Mouse (Mus musculus): ENCODE data around the gene Tppp. TPM values are rescaled to one million over a fixed set of nuclear protein-coding genes. Genes with fewer than 3 reads are reported as not detected.
"Not testable (repeated sequence)": the region's sequence is repeated elsewhere in the genome, so short reads cannot be mapped to it uniquely, and the experiment has no call there.

Tppp gene
- polyA plus RNA-seq (2012; rRNA removed): 21.2 and 26.5 TPM in 2 replicates

DNA sequence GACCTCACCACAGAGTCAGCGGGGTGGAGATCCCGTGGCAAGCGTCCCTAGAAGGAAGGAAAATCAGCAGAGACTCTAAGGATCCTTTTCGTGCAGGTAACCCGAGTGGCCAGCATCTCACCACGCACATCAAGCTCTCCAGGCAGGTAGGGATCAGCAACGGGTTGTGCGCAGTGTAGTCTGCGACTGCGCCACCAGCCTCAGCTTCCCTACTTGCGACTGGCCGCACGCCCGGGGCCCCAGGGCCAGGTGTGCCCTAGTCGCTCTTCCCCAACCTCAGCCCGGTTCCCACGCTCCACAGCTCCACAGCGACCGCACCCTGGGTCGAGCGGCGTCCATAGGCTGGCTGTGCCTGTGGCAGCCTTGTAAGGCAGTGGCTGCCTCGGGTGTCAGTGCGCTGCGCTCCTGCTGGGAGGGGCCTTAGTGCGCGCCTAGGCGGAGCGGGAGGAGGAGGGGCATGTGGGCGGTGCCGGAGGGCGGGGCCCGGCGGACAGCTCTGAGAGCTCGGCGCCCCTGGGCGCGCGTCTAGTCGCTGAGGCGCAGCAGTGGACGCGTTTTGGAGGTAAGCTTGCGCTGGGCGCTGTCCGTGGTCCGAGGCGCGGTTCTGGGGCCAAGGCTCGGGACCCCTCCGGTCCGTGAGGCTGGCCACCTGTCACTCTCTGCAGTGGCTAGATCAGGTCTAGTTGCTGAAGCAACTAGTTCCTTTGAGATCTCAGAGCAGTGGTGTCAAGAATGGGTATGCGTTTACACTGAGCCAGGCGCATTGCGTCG is at the start of gene Tppp:
TSS of gene Tppp (plus strand) at position 460 of the 771 bp plus-strand sequence.
- peak; percentile 93 for DNase-seq (ENCODE audit: low spot score)

DNA sequence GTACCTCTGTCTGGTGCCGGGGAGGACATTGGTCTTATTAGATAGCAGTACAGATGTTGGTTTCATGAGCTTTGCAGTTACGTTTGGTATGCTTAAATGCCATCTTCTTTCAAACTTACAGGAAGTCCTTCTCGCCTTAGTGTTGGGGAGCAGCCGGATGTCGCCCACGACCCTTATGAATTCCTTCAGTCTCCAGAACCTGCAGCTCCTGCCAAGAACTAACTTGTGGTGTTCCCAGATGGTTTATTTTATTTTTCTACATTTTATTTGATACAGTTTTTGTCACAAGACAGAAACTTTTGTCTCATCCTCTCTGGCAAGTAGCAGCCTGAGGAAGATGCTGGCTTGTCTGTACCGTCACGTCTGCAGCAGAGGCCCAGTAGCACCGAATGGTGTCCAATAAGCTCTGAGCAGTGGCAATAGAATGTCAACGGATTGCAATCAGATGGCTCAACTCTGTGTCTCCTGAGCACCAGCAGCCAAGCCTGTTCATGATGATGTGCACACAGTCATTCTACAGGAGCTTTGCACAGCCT is 49.0 kb upstream of the Tppp start:
- DNase-seq (ENCODE audit: low spot score): no peak

DNA sequence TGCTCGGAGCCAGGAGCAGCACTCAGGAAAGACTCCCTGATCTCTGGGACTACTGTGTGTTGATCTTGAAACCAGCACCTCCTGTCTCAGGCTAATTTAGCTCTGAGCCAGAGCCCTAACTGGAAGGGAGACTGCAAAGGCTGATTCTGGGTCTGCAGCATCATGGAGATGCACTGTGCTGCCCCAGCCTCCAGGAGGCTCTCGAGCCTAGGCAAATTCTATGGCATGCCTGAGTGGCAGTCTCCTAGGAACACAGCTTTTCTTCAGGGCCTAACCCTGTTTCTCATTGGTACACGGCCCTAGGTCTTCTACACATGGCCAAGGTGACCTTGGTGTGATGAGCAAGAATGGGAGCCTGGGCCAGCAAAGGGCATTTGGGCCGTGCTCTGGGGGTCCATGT is 48.0 kb upstream of the Tppp start:
- DNase-seq (ENCODE audit: low spot score): no peak

DNA sequence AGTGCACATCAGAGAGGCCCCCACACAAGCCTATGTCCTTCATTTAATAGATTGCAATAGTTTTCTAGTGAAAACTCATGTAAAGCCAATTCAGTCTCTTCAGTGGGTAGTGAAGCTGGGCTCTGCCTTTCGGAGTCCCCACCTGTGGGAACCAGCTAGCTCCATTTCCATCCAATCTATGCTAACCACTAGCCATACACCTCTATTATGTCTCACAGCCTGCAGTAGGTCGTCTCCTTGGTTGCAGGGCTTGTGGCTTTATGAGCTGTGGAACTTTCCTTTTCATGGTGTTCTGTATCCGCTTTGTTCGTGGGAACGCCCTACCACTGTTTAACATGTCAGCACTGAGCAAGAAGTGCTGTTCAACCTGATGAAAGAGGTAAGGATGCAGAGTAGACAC is 45.7 kb upstream of the Tppp start, which contains the start of gene Zdhhc11:
TSS of gene Zdhhc11 (plus strand) at position 301 of the 400 bp plus-strand sequence.
- no peak for DNase-seq (ENCODE audit: low spot score)

DNA sequence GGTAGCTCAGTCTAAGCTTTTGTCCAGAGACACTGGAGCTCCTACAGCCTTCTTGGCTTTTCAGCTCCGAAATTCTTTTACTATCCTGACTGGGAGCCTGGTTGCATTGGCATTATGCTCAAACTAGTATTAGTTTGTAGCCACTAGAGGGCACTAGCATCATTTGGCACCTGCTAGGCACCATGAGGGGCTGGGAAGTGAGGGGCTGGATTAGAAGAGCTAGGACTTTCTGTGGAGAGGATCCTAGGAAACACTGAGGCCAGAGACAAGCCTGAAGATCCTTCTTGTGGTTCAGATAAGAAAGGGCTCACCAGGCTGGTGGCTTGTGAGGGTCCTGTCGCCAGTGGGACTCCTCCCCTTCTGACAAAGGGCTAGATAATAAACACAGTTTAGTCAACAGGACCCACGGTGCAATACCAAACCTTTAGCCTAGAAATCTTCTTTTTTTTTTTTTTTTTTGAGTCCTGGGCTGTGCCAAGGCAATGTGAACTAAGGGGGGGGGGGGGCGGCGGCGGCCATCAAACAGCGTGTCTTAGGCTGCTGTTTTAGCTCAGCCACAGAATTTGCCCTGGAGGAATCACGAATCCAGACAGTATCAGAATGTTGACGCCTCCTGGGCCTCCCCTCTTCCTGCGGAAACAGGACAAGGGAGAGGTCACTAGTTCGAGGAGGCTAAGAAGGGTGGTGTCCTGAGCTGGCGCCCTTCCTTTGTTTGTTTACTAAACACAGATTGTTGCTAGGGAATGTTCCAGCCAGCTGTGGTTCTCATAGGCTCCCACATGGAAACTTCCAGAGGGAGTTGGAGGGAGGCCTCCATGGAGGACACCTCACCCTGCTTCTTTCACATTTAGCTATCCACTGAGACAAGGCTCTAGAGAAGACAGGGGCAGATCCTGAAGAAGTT is 38.4 kb upstream of the Tppp start:
- DNase-seq (ENCODE audit: low spot score): peak; percentile 39

DNA sequence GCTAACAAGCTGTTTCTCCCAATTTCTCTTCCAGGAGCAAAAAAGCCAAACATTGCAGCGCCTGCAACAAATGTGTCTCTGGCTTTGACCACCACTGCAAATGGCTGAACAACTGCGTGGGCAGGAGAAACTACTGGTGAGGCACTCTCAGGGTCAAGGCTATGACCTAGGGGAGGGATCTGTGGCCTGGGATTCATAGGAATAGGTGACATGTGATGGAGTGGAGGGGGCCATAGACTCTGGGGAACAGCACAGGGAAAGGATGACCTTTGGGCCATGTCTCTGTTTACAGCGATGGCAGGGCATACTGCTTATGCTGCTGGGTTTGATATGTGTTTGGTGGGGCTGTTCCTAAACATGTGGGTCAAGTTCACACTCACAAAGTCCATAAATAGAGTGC is 34.7 kb upstream of the Tppp start:
- DNase-seq (ENCODE audit: low spot score): no peak

- no peak for DNase-seq (ENCODE audit: low spot score)
Observed at GRCm38 (mm10) chr13:73976935-73977334, 32.3 kb upstream of the Tppp start.

GRCm38 (mm10) chr13:73990325-73990724 is 18.9 kb upstream of the Tppp start:
- DNase-seq (ENCODE audit: low spot score): no peak

- no peak for DNase-seq (ENCODE audit: low spot score)
Observed at GRCm38 (mm10) chr13:73990761-73991160, 18.4 kb upstream of the Tppp start.

GRCm38 (mm10) chr13:73991267-73991666 is 17.9 kb upstream of the Tppp start:
- DNase-seq (ENCODE audit: low spot score): no peak

GRCm38 (mm10) chr13:73996456-73996855 is 12.8 kb upstream of the Tppp start:
- no peak for DNase-seq (ENCODE audit: low spot score)

- DNase-seq (ENCODE audit: low spot score): no peak
Observed at GRCm38 (mm10) chr13:74000519-74000918, 8.7 kb upstream of the Tppp start.

GRCm38 (mm10) chr13:74000961-74001360 is 8.2 kb upstream of the Tppp start:
- DNase-seq (ENCODE audit: low spot score): no peak

- no peak for DNase-seq (ENCODE audit: low spot score)
Observed at GRCm38 (mm10) chr13:74001492-74001891, 7.7 kb upstream of the Tppp start.

DNA sequence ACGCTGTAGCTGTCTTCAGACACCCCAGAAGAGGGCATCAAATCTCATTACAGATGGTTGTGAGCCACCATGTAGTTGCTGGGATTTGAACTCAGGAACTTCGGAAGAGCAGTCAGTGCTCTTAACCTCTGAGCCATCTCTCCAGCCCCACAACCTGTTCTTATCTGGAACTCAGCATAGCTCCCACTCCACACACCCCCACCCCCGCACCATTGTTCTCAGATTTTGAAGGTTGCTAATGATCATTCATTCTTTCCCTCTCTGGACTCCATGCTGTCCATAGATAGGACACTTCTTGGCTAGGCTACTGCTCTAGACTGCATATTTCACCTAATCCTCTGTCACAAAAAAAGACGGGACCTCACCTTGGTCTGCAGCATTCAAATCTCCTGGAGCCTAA is 2.3 kb upstream of the Tppp start:
- DNase-seq (ENCODE audit: low spot score): not testable (repeated sequence)

DNA sequence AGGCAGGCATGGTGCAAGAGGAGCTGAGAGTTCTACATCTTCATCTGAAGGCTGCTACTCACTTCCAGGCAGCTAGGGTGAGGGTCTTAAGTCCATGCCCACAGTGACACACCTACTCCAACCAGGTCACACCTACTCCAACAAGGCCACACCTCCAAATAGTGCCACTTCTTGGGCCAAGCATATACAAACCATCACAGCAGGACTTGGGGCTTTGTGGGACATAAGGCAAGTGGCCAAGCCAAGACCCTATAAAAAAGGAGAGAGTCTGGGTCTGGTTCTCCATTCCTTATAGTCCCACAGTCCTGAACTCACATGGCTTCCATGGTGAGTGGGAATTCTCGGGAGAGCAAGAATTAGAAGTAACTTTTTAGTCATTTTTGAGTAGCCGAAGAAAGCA is 991 bp upstream of the Tppp start:
- DNase-seq (ENCODE audit: low spot score): not testable (repeated sequence)

DNA sequence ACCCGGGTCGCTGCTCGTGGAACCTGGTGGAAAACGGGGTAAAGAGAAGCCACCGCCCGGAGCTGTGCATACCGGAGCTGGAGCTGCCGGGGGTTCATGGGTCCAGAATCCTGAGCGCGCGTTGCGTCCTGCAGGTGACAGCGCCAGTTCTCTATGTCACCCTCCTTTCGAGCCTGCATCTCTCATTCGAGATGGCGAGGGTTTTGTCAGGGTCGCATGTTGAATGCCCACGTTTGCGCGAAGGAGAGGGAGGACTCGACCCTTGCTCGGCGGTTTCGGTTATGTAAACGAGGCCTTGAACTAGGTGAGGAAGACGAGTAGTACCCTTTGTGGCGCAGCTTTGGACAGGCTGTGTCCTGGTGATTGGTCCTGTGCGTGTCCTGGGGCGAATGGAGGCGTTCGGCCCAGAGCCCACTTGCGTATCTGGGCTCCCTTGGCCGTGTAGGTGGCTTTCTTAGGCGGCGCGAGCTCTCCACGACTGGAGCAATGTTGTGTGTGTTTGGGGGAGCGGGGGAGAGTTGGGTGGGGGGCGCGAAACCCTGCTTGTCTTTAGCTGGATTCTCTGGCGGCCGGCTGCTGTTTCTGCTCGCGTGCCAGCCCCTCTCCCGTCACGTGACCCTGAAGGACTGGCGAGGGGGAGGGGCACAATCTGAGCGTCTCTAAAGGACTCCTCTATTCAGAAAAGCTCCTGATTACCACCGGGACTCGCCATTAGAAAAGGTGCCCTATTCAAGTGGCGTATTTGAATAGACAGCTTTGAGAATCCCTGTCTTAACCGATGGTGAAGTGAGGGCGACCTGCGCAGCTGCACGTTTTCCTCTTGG is 796 bp downstream of the Tppp start:
- DNase-seq (ENCODE audit: low spot score): peak; percentile 54

DNA sequence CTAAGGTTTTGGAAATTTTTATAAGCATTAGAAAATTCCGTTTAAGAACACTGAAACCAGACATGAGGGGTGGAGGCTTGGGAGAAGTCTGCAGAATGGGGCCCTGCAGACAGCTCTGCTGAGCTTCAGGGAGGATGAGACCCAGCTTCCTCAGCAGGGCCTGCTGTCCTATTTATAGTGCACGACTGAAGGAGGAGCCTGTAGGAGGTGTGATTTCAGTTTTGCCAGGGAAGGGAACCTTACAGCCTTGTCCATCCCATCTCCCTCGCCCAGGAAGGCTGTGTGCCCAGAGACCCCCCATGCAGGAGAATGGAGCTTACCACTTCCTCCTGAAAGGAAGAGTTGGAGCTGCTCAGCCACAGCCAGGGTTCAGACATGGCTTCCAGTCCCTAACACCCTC is 1.5 kb downstream of the Tppp start:
- peak; percentile 15 for DNase-seq (ENCODE audit: low spot score)

GRCm38 (mm10) chr13:74015908-74016307 is 6.7 kb downstream of the Tppp start:
- peak; percentile 8 for DNase-seq (ENCODE audit: low spot score)

DNA sequence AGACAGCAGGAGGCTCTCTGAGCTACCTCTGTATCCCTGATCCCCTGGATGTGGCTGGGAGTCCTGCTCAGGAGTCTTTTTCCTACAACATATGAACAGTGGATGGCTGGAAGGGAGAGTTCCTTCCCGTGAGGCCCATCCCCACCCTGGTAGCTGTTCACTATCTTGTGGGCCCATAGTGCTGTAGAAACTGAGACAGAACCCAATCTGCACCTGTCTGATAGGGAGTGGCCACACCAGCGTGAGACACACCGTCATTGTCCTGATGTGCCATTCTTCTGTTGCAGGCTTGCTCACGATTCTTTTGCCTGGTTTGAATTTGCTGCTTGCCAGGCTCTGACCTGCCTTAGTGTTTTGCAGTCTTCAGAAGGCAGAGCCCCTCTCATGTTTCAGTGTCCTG is 8.2 kb downstream of the Tppp start:
- DNase-seq (ENCODE audit: low spot score): no peak

- DNase-seq (ENCODE audit: low spot score): peak; percentile 5
Observed at GRCm38 (mm10) chr13:74019006-74019405, 9.8 kb downstream of the Tppp start.
